Mouse (Mus musculus): ENCODE results near the gene Aip. TPM values are rescaled to one million over a fixed set of nuclear protein-coding genes. Genes with fewer than 3 reads are reported as not detected.
A peak's percentile ranks its signal among the peaks of the same experiment; 100 is the strongest.

The Aip gene
- total RNA-seq, 2 experiments from 2014 or later = 118 to 125 TPM

- intact Hi-C loops (cut with DNase I) = no loop called here
- DNase-seq (ENCODE audit: extremely low spot score in 1 of 2, low spot score in 2 of 2) = peak; percentile 96
- peak within 1 kb of the TSS; percentile 84 for H3K27ac ChIP-seq
- TF ChIP-seq CTCF (IDR thresholded peaks at IDR 0.05) = no peak
- peak within 1 kb of the TSS; percentile 76 for H3K4me3 ChIP-seq
Measured at GRCm38 (mm10) chr19:4162646-4163542, 37.2 kb upstream of the Aip start, which contains the start of gene Rps6kb2. Gene Rps6kb2 (minus strand): TSS chr19:4163354.

DNA sequence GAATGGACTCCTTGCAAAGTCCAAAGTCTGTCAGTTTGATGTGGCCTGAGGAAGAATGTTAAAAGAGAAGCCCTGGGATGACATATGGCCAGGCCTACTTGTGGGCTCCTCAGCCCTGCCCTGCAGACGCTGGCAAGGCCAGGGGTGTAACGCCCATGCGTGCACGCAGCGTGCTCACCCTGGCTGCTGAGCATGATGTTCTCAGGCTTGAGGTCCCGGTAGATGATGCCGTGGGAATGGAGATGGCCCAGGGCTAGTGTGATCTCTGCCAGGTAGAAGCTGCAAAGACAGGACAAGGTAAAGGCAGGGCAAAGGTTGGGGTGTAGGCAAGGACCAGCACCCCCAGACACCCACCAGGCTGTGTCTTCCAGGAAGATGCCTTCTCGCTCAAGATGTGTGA, 33.4 kb upstream of the Aip start:
- intact Hi-C loops (cut with DNase I) = no loop called here
- TF ChIP-seq CTCF (IDR thresholded peaks at IDR 0.05) = no peak
- no peak overlapping the region for H3K27ac ChIP-seq
- no peak for DNase-seq (ENCODE audit: extremely low spot score in 1 of 2, low spot score in 2 of 2)
- no peak overlapping the region for H3K4me3 ChIP-seq

- intact Hi-C loops (cut with DNase I) = no loop called here
- no peak for TF ChIP-seq CTCF (IDR thresholded peaks at IDR 0.05)
- DNase-seq (ENCODE audit: extremely low spot score in 1 of 2, low spot score in 2 of 2) = no peak
- Histone ChIP-seq H3K4me3 (no peak overlapping the region), H3K27ac (no peak overlapping the region)
Measured at GRCm38 (mm10) chr19:4156771-4157170, 31.1 kb upstream of the Aip start.

DNA sequence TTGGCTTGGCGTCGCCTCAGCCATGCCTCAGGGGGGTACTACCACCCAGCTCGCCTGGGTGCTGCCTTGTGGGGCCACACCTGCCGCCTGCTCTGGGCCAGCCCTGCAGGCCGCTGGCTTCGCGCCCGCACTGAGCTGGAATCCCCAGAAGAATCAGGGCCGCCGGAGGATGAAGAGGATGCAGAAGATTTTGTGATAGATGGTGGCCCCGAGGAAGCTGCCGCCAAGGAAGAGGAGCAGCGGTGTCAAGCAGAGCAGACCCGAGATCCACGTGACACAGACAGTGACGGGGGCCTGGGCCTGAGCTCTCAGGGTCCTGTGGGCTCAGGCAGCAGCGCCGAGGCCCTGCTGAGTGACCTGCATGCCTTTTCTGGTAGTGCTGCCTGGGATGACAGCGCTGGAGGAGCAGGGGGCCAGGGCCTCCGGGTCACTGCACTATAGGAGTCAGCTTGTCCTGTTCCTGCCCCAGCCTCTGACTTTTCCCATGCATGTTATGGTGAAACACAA, 30.5 kb upstream of the Aip start:
- no peak for TF ChIP-seq CTCF (IDR thresholded peaks at IDR 0.05)
- Histone ChIP-seq H3K27ac (no peak overlapping the region), H3K4me3 (no peak overlapping the region)
- no peak for DNase-seq (ENCODE audit: extremely low spot score in 1 of 2, low spot score in 2 of 2)
- intact Hi-C loops (cut with DNase I) = no loop called here

DNA sequence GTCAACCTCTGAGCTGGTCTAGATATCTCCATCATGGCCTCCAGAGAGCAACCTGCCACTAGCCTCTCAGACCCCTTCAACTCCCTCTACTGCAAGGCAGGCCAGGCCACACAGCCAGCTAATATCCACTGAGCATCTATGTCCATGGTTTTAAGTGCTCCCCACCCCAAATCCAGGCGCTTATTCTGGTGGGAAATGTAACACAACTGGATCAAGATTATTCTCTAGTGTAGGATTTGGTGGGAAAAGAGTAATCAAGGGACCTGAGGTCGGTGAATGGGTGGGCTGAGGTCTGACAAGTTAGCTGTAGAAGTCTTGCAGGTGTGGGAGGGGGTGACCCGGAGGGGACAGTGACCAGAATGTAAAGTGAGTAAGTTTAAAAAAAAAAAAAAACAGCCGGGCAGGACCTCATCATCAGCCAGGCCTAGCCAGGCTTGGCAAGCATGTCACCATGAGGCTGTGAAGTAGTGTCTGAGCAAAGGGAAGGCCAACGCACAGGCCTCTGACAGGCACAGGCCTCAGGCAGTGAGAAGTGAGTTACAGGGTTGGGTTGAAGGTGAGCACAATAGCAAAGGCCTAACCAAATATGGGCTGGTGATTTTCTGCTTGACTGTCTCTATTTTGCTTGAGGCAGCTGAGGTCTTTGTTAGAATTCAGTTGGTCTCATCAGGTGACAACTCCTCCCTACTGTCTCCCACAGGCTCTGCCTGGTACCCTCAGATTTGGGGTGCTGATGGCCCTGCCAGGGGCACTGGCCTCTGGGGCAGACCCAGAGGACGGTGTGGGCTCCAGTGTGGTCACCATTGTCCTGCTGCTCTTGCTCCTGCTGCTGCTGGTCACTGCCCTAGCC, 29.8 kb upstream of the Aip start:
- H3K4me3 ChIP-seq = no peak overlapping the region
- no peak for DNase-seq (ENCODE audit: extremely low spot score in 1 of 2, low spot score in 2 of 2)
- no peak overlapping the region for H3K27ac ChIP-seq
- TF ChIP-seq CTCF (IDR thresholded peaks at IDR 0.05) = no peak
- intact Hi-C loops (cut with DNase I) = no loop called here

DNA sequence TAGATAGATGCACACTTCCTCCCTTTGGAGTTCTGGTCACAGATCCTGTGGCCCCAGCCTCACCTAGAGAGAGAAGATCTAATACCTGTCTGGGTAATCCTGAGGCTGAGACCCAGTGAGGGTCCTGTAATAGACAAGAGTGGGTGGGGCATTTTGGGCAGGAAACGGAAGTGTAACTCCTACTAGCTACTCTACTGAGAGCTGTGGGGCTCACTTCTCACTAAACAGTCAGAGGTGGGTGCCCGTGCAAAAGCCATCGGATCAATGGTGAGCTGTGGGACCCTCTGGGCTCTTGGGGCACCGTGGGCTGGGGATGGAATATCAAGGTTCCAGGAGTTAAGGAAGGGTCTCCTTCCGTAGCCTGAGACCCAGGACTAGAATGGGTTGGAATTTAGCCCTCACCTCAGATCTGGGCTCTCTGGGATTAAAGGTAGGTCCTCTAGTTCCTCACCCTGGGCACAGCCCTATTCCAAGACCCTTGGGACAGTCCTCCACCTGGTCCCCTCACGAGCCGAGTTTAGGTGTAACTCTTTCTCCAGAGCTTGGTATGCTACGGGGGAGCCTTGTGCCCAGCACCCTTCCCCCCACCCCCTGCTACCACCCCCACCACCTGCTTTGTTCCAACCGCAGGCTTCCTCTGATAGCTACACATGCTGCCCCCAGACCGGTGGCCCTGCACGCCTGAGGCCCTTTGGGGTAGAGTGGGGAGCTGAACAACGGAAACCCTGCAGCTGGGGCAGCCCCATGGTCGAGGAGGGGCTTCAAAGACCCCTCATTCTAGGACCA, 29.0 kb upstream of the Aip start:
- no peak for TF ChIP-seq CTCF (IDR thresholded peaks at IDR 0.05)
- intact Hi-C loops (cut with DNase I) = no loop called here
- Histone ChIP-seq H3K27ac (no peak overlapping the region), H3K4me3 (no peak overlapping the region)
- no peak for DNase-seq (ENCODE audit: extremely low spot score in 1 of 2, low spot score in 2 of 2)

GRCm38 (mm10) chr19:4153232-4153654, 27.6 kb upstream of the Aip start, which contains the start of gene Ptprcap:
Gene Ptprcap (plus strand): TSS chr19:4153604.
- intact Hi-C loops (cut with DNase I) = no loop called here
- no peak for DNase-seq (ENCODE audit: extremely low spot score in 1 of 2, low spot score in 2 of 2)
- no peak for TF ChIP-seq CTCF (IDR thresholded peaks at IDR 0.05)
- no peak within 1 kb of the TSS for H3K4me3 ChIP-seq
- peak within 1 kb of the TSS; percentile 26; the same call in 1 of the 2 replicates for H3K27ac ChIP-seq

DNA sequence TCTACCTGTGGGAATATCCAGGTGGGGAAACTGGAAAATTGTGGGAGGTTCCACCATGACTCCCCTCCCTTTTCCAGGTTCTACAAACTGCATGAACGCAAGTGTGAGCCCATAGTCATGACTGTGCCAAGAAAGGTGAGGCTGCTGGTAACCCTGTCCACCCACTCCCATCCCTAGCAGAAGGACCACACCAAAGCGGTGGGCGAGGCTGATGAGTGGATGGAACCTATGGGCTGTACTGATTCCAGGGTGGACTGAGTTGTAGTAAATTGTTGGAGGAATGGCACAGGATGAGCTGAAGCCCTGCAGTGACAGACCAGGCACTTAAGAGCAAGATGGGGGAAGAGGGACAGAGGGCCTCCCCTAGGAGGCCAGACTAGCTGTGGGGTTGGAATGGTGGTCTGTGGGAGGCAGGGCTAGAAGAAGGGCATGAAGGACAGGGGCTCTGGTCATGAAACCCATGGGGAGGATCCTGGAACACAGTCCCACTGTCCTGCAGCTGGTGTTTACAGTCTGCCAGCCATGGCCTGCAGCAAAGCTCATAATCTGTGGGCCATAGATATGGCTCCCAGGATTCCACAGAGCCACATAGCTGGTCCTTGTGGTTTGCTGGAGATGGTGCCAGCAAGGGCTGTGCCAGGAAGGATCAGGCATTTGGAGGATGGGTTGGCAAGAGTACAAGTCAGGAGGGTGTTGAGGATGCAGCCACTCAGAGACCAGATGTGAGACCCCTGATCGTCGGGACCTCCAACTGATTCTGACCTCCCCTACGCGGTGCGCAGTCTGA, 27.0 kb upstream of the Aip start:
- TF ChIP-seq CTCF (IDR thresholded peaks at IDR 0.05) = no peak
- DNase-seq (ENCODE audit: extremely low spot score in 1 of 2, low spot score in 2 of 2) = no peak
- intact Hi-C loops (cut with DNase I) = no loop called here
- Histone ChIP-seq H3K4me3 (no peak overlapping the region), H3K27ac (peak overlapping the region; percentile 26; the same call in 1 of the 2 replicates)

- TF ChIP-seq CTCF (IDR thresholded peaks at IDR 0.05) = no peak
- intact Hi-C loops (cut with DNase I) = no loop called here
- DNase-seq (ENCODE audit: extremely low spot score in 1 of 2, low spot score in 2 of 2) = no peak
- no peak overlapping the region for H3K4me3 ChIP-seq
- H3K27ac ChIP-seq = no peak overlapping the region
Measured at GRCm38 (mm10) chr19:4151898-4152297, 26.2 kb upstream of the Aip start.

DNA sequence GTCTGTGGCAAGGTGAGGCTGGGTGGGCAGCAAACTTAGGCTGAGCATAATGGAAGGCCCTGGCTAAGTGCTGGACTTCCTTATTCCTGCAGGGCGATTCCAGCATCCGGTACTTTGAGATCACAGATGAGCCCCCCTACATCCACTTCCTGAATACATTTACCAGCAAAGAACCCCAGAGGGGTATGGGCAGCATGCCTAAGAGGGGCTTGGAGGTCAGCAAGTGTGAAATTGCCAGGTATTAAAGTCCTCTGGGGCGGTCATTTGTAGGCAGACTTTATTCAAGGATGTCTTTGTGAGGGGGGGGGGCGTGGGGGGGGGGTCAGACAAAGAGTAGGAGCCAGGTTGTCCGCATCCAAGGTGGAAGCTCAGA, 25.8 kb upstream of the Aip start:
- TF ChIP-seq CTCF (IDR thresholded peaks at IDR 0.05) = no peak
- no peak for DNase-seq (ENCODE audit: extremely low spot score in 1 of 2, low spot score in 2 of 2)
- no peak overlapping the region for H3K4me3 ChIP-seq
- H3K27ac ChIP-seq = no peak overlapping the region
- intact Hi-C loops (cut with DNase I) = no loop called here

Data from left cerebral cortex, adult 2 months (tissue).